Mouse (Mus musculus) forebrain, embryonic 10.5 days (tissue): Measurements from ENCODE around the gene Dmrtc1a. TPM values are rescaled to one million over a fixed set of nuclear protein-coding genes. Genes with fewer than 3 reads are reported as not detected.

Source experiments
- polyA plus RNA-seq: library from polyadenylated mRNA; unstranded; fragments of >200 nt; fragmentation: Nextera tagmentation; extraction: Ambion mirVana; gene quantifications from 2 replicates; pipeline ENCODE4 v1.2.1, GENCODE M21; 2016

Dmrtc1a gene
- polyA plus RNA-seq, 1 experiment from 2014 or later, result not detected

Other genes with a start within 250 kb of the Dmrtc1a start
- not detected in 2 replicates for gene Gm3880, start 221.7 kb downstream of the Dmrtc1a start, polyA plus RNA-seq
- not detected in 2 replicates for gene Gm9112, start 201.1 kb downstream of the Dmrtc1a start, polyA plus RNA-seq
- not detected in 2 replicates for gene Dmrtc1b, start 200.8 kb downstream of the Dmrtc1a start, polyA plus RNA-seq
- gene Dmrtc1c1, start 105.7 kb downstream of the Dmrtc1a start, polyA plus RNA-seq, result not detected in 2 replicates
- not detected in 2 replicates for gene Dmrtc1c2, start 54.1 kb downstream of the Dmrtc1a start, polyA plus RNA-seq
- not detected in 2 replicates for gene 1700031F05Rik, start 40.7 kb downstream of the Dmrtc1a start, polyA plus RNA-seq
- gene 1700011M02Rik, start 218 bp upstream of the Dmrtc1a start, polyA plus RNA-seq, result not detected in 2 replicates
- not detected in 2 replicates for gene 1700018G05Rik, start 19.7 kb upstream of the Dmrtc1a start, polyA plus RNA-seq